Mouse (Mus musculus): ENCODE results near the gene Tufm.

Tufm gene

DNA sequence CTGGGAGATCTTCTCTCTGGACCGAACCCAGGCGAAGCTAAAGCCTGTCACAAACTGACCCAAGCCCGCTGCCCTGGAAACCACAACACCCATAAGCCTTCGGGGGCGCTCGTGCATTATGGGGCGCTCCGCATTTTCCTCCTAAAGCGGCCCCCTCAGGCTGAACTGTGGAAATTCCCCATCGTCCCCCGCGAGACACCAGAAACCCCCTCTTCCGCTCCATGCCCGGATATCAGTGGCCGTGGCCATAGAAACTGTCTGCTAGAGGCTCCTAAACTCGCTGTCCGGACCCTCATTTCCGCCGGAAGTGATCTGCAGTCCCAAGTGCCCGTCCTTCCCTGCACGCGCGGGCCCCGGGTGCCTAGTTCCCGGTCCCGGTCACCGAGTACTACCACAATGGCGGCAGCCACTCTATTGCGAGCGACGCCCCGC lies at the start of gene Tufm:
Tufm (plus strand) TSS at position 310 of the 432 bp plus-strand sequence.
- peak; percentile 79 for DNase-seq (ENCODE audit: low read depth)

DNA sequence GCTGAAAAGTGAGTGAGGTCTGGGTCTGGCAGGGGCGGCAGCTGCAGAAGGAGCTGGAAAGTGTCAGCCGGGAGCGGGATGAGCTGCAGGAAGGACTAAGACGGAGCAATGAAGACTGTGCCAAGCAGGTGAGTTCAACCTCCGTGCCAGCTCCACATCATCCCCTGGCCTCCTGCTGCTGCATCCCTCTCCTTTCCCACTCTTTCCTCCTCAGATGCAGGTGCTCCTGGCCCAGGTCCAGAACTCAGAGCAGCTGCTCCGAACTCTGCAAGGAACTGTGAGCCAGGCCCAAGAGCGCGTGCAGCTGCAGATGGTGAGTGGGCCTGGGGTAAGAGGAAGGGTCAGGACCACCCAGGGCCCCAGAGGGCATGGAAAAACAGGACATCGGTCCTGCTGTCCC lies 47.0 kb upstream of the Tufm start:
- DNase-seq (ENCODE audit: low read depth) = no peak

DNA sequence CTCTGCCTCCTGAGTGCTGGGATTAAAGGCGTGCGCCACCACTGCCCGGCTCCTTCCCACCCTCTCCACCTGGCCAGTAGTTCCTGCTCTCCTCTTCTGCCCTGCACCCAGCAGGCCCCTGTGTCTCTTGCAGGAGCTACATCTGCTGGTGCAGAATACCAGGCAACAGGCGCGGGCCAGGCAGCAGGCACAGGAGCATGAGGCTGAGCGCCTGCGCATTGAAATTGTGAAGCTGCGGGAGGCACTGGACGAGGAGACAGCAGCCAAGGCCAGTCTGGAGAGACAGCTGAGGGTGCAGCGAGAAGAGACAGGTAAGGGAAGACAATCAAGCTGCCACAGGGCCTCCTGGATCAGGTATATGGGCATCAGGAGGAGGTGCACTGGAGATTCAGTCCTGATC lies 43.2 kb upstream of the Tufm start:
- no peak for DNase-seq (ENCODE audit: low read depth)

DNA sequence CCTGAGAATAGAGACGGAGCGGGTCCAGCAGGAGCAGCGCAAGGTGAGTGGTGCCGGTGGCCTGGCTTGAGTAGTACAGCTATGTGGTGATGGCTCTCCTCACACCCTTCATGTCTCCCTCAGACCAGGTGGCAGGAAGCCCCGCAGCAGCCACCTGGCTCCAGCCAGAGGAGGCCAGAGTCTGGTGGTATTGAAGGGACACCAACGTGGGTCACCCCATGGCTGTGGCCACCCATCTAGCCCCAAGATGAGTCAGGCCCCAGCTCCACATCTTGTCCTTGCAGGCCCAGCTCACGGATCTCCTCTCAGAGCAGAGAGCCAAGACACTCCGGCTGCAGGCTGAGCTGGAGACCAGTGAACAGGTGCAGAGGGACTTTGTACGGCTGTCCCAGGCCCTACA lies 42.6 kb upstream of the Tufm start:
- DNase-seq (ENCODE audit: low read depth) = no peak

DNA sequence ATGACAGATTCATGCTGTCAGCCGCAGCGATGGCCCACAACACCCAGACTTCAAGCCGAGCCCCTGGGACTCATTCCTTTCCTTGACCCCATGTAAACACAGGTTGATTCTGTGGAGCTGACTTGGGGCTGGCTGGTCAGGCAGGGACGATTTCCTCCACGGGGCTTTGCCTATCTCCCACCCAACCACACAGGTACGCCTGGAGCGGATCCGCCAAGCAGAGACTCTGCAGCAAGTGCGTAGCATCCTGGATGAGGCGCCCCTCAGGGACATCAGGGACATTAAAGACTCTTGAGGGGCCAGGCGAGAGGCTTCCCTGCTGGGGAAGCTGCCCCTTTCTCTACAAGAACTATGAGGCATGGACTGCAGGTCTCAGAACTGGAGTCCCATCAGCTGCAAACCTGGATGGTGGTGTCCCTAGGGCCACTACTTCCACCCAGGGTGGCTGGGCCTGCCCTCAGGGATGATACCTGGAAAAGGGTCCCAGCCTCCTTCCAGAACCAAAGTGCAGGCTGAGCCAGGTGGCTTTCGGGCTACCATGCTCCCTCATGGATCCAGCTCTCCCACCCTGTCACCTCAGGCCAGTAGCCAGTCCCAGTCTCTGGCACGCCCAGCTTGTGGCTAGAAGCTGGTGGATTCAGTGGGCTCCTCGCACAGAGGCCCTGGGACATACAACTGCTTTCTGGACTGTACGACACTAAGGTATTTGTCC lies 41.9 kb upstream of the Tufm start:
- DNase-seq (ENCODE audit: low read depth) = no peak

DNA sequence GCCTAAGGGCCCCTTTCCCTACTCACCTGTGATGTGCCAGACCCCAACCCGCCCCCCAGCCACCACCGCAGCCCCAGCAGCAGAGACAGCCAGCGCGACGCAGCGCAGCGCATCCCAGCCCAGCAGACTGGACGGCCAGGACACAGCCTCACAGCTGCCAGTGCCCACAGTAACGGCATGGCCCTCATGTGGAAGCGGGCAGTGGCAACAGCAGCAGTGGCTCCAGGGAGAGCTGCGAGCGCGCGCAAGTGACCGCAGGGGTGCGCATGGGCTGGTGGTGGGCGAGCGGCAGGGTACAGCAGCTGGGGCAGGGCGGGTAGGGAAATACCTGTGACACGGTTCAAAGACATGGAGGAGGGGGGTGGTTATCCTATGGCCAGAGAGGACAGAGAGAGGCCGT lies 40.9 kb upstream of the Tufm start:
- no peak for DNase-seq (ENCODE audit: low read depth)

DNA sequence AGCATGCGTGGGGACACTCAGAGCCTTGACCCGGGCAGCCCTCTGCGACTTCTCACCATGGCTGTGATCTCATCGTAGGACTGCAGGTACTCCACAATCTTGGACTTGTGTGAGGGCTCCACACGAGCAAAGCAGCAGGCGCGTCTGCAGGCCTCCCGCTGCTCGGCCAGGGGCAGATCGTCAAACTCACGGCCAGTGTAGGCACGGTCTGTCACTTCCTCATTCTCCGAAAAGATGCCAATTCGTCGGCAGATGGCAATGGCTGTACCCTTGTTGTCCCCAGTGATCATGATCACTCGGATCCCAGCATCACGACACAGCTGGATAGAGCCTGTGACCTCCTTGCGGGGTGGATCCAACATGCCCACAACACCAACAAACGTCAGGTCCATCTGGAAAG lies 38.7 kb upstream of the Tufm start:
- no peak for DNase-seq (ENCODE audit: low read depth)

DNA sequence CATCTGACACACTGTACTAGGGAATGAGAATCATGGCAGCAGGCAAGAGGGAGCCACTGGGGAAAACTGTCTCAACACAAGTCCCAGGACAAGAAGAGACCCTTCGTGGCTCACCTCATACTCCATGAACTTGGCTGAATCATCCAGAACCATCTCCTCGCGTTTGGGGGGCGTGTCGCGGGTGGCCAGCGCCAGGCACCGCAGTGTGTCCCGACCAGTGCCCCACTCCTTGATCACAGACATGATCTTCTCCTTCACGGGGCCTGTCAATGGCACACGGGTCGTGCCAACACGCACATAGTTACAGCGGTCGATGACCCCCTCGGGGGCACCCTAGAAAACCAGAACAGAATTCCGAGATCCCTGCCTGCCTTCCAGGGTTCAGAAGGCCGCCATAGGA lies 37.2 kb upstream of the Tufm start:
- no peak for DNase-seq (ENCODE audit: low read depth)

DNA sequence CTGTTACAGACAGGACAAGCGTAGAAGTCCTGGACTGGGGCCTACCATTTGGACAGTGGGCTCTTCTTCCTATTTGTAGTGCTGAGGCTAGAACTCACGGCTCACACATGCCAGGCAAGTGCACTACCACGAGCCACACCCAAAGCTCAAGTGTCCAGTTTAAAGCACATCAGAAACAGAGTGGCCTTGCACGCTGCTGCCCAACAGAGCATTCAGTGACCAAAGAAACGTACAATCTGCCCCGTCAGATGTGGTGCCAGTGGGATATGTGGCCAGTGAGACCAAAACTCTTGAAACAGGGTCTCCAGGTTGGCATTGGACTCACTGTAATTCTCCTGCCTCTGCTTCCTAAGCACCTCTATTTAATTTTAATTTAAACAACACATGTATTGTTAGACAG lies 36.5 kb upstream of the Tufm start:
- DNase-seq (ENCODE audit: low read depth) = no peak

DNA sequence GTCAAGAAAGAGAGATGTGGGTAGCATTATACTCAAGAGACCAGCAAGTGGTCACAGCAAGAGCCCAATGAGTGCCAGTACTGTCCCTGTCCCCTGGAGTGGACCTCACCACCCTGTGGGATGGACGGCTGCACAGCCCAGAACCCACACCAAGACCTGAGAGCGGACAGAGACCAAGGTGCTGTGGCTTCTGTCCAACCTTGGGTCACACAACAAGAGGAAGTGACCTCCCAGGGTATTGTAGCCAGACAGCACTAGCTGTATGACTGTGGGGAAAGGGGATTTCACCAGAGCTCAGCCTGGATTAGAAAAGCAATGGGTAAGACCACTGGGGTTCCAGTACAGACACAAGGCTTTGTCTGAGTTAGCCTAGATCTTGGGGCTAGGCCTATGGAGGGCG lies 34.9 kb upstream of the Tufm start:
- DNase-seq (ENCODE audit: low read depth) = no peak

DNA sequence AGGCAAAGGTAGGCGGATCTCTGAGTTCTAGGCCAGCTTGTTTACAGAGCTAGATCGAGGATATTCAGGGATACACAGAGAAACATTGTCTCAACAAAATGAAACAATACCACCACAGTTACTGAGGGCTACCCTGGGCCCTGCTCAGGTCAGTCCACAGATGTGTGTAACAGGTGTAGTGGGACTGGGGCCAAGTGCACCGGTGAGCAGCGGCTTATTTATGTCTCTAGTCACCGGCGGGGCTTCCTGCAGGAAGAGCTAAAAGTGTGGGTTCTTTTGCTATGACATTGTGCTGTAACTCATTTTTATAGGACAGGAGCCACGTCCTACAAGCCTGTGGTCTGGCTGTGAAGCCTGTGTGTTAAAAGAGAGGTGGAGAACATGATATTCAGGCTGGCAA lies 33.3 kb upstream of the Tufm start:
- no peak for DNase-seq (ENCODE audit: low read depth)

DNA sequence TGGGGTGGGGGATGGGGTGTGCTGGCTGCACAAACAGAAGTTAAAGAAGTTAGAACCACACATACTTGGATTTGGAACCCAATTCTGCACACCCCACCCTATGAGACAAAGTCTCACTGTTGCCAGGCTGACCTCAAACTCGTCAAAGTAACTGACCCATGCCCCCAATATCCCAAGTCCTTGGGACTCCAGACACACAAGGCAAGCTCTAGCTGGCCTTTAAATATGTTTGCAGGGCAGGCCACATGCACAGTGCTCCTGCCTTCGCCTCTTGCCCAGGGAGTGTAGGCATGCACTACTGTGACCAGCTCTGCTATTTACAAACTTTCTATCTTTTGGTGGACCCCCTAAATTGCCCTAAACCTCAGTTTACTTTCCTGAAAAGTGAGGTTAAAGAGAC lies 31.9 kb upstream of the Tufm start:
- no peak for DNase-seq (ENCODE audit: low read depth)

DNA sequence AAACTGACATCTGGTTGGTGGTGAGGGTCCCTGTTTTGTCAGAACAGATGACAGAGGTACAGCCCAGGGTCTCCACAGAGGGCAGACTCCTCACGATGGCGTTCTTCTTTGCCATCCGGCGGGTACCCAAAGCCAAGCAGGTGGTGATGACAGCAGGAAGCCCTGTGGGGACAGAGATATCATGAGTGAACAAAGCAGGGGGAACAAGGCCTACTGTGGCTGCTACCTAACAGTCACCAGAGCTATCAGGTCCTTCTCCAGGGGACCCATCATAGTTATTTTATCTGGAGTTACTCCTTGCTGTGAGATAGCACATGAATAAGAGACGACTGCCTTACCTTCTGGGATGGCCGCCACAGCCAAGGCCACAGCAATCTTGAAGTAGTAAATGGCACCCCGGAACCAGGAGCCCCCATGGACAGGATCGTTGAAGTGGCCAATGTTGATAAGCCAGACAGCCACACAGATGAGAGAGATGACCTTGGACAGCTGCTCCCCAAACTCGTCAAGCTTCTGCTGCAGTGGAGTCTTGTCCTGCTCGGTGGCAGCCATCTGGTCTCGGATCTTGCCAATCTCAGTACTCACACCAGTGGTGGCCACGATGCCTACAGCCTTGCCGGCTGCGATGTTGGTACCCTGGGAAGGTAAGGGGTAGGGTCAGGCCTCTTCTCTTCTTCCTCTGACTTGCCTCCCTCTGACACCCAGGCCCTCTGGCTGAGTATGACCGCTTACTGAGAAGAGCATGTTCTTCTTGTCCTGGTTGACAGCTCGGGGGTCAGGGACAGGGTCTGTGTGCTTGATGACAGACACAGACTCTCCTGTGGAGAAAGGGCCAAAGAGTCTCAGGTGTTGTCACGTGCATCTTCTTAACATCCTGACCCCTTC lies 30.5 kb upstream of the Tufm start:
- no peak for DNase-seq (ENCODE audit: low read depth)

DNA sequence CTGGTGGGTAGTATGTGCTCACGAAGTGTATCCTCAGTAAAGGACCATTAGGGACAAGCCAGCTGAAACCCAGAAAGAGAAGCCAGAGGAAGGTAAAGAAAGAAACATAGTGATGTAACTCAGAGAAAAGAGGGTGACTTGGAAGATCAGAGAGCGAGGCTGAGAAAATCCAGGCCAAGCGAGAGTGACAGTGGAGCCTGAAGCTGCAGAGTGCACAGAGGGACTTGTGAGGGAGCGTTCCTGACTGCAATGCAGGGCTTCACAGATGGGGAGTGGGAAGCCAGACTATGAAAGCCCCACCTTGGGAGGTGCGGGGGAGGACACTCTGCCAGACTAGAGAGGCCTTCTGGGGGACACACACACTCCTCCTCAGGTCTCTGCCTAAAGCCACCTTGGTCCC lies 28.9 kb upstream of the Tufm start:
- DNase-seq (ENCODE audit: low read depth) = no peak

DNA sequence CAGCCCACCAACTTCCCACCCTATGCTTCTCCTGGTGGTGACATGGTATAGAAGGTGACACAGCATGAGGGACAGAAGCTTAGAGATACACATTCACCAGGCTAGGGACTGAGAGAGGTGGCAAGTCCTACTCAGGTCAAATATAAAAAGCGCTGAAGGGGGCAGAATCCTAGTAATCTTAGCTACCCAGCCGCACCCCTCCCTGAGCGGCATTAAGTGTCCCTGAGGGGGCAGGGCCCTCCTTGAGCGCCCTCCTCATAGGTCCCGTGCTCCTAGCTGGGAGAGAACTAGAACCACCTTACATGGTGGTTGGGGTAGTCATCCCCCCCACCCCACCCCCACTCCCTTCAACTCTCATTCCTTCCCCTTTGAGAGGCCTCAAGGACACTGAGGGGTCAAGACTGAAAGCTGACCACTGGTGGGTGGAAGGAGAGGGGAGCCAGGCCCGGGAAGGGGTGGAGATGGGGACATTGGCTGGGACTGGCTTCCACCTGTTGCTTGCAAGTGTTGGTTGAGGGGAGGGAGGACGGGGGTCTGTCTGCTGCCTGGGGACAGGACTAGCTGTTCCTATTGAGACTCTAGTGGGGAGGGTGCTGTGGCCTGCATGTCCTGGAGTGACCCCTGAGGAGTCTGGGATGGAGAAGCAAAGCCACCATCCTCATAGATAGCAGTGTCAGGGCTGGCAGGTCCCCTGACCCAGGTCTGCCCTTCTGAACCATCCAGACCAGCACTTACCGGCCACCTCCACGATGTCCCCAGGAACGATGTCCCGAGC lies 28.1 kb upstream of the Tufm start:
- no peak for DNase-seq (ENCODE audit: low read depth)

DNA sequence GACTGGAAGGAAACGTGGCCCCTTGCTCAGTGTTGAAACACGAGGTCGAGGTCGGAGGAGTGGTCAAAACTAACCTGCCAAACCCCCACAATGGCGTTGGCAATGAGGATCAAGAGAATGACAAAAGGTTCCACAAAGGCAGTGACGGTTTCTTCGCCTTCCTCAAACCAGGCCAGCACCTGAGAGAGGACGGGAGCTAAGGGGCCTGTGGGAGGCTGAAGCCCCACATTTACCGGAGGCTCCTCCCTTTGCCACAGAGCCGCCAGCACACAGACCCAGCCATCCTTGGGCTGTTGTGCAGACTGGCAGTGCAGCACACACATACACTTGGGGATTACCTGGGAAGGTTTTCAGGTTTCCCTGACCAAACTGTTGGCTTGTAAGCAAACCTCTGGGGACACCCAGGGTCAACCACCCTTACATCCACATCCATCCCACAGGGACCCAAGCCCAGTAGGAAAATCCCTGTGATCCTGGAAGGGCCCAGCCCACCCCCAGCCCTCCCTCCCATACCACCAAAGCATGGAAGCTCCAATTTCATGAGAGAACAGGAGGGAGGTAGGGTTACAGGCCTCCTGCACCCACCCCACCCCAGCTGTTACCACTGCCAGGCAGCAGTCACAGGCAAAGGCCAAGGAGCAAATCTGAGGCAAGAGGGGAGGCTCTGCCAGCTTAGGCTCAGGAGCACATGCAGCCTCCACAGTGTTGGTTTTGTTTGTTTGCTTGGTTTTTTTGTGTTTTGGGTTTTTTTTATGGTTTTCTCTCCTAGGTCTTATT lies 26.4 kb upstream of the Tufm start:
- no peak for DNase-seq (ENCODE audit: low read depth)

DNA sequence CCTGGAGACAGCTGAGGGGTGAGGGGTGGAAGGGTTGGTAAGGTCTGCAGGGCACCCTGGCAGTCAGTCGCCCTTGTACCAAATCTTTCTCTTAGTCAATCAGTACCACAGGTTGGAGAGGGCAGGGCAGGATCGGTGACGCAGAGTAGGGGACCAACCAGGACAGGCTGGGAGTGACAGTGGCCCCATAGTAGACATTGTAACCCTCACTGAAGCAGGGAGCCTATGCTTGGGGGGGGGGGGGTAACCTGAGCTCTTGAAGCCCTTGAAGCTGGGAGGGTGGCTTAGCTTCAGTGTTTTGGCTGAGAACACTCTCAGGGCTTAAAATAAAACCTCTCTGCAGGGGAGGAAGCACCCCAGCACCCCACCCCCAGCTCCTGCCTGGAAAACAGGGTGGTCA lies 25.5 kb upstream of the Tufm start:
- no peak for DNase-seq (ENCODE audit: low read depth)

DNA sequence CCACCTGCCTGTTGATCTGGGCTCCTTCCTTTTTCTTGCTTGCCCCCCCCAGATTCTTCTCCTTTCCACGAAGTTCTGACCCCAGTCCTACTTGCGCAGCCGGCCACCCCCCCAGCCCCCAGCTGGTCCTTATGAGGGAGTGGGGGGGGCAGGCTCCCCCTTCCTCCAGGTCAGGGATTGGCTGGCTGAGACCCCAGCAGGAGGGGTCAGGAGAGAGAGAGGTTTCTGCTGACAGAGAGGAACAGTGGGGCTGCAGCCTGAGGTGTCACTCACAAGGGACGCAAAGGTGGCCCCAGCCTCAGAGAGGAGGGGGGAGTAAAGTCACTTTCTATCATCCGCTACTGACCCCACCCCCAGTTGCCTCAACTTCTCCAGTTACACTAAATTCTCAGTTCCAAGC lies 24.2 kb upstream of the Tufm start, which contains the start of gene Atp2a1:
Atp2a1 (minus strand) TSS at position 105 of the 400 bp plus-strand sequence.
- DNase-seq (ENCODE audit: low read depth) = no peak

DNA sequence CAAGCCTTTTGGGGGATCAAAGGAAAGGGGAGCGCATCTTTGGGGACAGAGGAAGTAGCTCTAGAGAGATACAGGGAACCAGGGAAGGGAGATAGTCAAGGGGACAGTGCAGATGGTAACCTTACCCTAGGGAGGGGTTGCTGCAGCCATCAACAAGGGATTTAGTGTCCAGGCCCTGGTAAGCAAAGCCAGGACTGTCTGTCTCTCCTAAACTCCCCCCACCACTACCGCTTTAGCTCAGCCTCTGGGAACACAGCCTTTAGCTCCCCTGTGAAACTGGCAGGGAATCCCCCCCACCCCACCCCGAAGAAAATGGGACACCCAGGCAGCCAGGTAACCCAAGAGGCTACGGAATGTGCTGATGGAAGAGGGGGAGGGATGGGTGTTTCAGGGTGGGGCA lies 23.6 kb upstream of the Tufm start:
- no peak for DNase-seq (ENCODE audit: low read depth)

DNA sequence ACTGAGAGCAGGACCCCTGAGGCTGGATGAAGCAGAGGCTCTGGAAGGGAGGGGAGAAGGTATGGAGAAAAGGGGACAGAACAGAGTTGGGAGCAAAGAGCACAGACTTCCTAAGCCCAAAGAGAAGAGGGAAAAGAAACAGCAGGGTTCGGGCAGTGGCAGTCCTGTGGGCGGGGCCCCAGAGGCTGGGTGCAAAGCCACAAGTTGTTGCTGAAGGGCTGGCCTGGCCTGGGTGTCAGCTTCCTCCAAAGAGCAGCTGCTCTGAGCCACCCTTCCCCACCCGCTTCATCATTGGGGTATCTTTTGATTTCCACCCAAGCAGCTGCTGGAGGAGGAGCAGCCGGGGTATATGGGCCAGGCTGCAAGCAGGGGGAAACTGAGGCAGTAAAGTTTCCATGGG lies 23.0 kb upstream of the Tufm start:
- DNase-seq (ENCODE audit: low read depth) = no peak

DNA sequence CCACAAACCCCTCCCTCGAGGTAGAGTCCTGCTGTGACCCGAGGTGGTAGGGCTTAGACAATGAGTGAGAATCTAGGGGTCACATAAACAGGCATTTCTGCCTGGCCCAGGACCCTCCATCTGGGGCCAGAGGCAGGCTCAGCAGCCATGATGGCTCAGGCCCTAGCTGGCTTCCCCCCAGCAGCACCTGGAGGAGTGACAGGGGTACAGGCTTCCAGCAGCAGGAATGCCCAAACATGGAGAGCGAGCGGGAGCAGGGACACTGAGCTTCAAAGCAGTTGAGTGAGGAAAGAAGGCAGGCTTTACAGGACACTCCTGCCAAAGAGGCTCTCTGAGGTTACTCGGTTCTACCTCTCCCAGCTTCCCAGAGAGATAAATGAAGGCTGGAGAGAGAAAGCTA lies 22.3 kb upstream of the Tufm start:
- no peak for DNase-seq (ENCODE audit: low read depth)

Data from naive thymus-derived CD4-positive, alpha-beta T cell, adult 2 months (primary cell).